Mouse (Mus musculus) midbrain, embryonic 14.5 days (tissue): ENCODE measurements around the gene Eml3. TPM values are rescaled to one million over a fixed set of nuclear protein-coding genes. Genes with fewer than 3 reads are reported as not detected.

ENCODE experiments used
- ATAC-seq: fragments of 200-750 bp; cut with Nextera tagmentation; 2 replicates; pipeline ENCODE4 v1.8.0; 2017; ENCODE audit warnings: moderate number of reproducible peaks, moderate library complexity; ENCODE audit not compliant: low FRiP score, low TSS enrichment
- DNase-seq: peaks from one replicate; pipeline ENCODE4 v3.0.0-alpha.2; 2015
- H3K27ac ChIP-seq: fragments of 300-500 bp; sonication (generic); replicated peaks from 2 replicates; pipeline ENCODE4 v1.5.1; 2014; ENCODE audit warnings: mild to moderate bottlenecking, low read depth, low read length, moderate library complexity
- H3K27me3 ChIP-seq: fragments of 300-500 bp; sonication (generic); 2 replicates; pipeline ENCODE4 v1.6.1; 2014; ENCODE audit warnings: low read length, control low read depth, mixed read lengths; ENCODE audit not compliant: control insufficient read depth, insufficient read depth
- H3K36me3 ChIP-seq: fragments of 300-500 bp; sonication (generic); 2 replicates; pipeline ENCODE4 v1.6.1; 2014; ENCODE audit warnings: low read length, control low read depth; ENCODE audit not compliant: control insufficient read depth, insufficient read depth
- H3K4me1 ChIP-seq: fragments of 300-500 bp; sonication (generic); 2 replicates; pipeline ENCODE4 v1.6.1; 2014; ENCODE audit warnings: mild to moderate bottlenecking, antibody characterized with exemption, low read length, control low read depth; ENCODE audit not compliant: control insufficient read depth, insufficient read depth
- H3K4me2 ChIP-seq: fragments of 300-500 bp; sonication (generic); 2 replicates; pipeline ENCODE4 v1.6.1; 2014; ENCODE audit warnings: mild to moderate bottlenecking, low read length, moderate library complexity
- H3K4me3 ChIP-seq: fragments of 300-500 bp; sonication (generic); replicated peaks from 2 replicates; pipeline ENCODE4 v1.5.1; 2014; ENCODE audit warnings: low read depth, low read length
- H3K9ac ChIP-seq: fragments of 300-500 bp; sonication (generic); replicated peaks from 2 replicates; pipeline ENCODE4 v1.6.1; 2014; ENCODE audit warnings: mild to moderate bottlenecking, low read length, moderate library complexity
- H3K9me3 ChIP-seq: fragments of 300-500 bp; sonication (generic); 2 replicates; pipeline ENCODE4 v1.6.1; 2016; ENCODE audit warnings: low read length, control low read depth, mixed read lengths; ENCODE audit not compliant: control insufficient read depth
- WGBS: fragments of 180-500 bp; shearing (Covaris S2); extraction: QIAGEN DNeasy Blood & Tissue Kit; methylation state at CpG from one replicate; pipeline ENCODE4 v1.1.7; 2014; 5-methylcytosine and 5-hydroxymethylcytosine counted together
- polyA plus RNA-seq: library from polyadenylated mRNA; unstranded; fragments of >200 nt; fragmentation: Nextera tagmentation; extraction: Ambion mirVana; gene quantifications from 2 replicates; pipeline ENCODE4 v1.2.1, GENCODE M21; 2014

Eml3 gene
- polyA plus RNA-seq, 1 experiment from 2014 or later = 5.5 TPM

- no peaks in the 10 kb centered on the region for H3K9me3 ChIP-seq
- peak within 1 kb of the TSS; percentile 87 for H3K27ac ChIP-seq
- H3K36me3 ChIP-seq = peaks cover 58% of the 10 kb centered on the region
- no peaks in the 10 kb centered on the region for H3K27me3 ChIP-seq
- peaks cover 11% of the 10 kb centered on the region for H3K4me1 ChIP-seq
- WGBS = 2% methylated on average over 46 of the region's 46 CpGs
- peak within 1 kb of the TSS; percentile 56 for H3K9ac ChIP-seq
- ATAC-seq (peak; percentile 94), DNase-seq (peak; percentile 98)
- H3K4me3 ChIP-seq = peak within 1 kb of the TSS; percentile 58
- H3K4me2 ChIP-seq = peak within 1 kb of the TSS; percentile 70
Observed at GRCm38 (mm10) chr19:8953135-8954039, 24.0 kb downstream of the Eml3 start, which contains the start of gene Tut1. TSS of gene Tut1 (plus strand) at chr19:8953847.

DNA sequence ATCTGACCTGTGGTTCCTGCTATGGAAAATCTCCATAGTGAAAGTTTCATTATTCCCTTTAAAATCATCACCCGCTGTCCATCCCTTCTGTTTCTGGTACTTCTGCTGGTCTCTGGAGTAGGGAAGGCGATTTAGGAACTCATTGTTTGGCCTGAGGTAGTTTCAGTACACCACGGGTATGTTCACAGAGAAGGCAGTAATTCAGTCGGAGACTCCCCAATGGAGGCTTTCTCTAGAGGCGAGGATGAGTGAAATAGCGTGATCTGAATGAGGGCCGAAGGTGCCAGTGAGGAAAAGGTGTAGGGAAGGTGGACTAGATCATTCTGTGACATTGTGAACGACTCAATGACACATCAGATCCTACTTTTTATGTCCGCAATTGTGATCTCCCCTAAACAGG, 24.8 kb downstream of the Eml3 start:
- peak overlapping the region; percentile 70 for H3K4me2 ChIP-seq
- peak overlapping the region; percentile 50; the same call in 1 of the 2 replicates for H3K27ac ChIP-seq
- ATAC-seq (no peak), DNase-seq (no peak)
- peaks cover 11% of the 10 kb centered on the region for H3K4me1 ChIP-seq
- peaks cover 58% of the 10 kb centered on the region for H3K36me3 ChIP-seq
- 9% methylated on average over 9 of the region's 9 CpGs for WGBS
- peak overlapping the region; percentile 56 for H3K9ac ChIP-seq
- no peaks in the 10 kb centered on the region for H3K9me3 ChIP-seq
- peak overlapping the region; percentile 58 for H3K4me3 ChIP-seq
- H3K27me3 ChIP-seq = no peaks in the 10 kb centered on the region

DNA sequence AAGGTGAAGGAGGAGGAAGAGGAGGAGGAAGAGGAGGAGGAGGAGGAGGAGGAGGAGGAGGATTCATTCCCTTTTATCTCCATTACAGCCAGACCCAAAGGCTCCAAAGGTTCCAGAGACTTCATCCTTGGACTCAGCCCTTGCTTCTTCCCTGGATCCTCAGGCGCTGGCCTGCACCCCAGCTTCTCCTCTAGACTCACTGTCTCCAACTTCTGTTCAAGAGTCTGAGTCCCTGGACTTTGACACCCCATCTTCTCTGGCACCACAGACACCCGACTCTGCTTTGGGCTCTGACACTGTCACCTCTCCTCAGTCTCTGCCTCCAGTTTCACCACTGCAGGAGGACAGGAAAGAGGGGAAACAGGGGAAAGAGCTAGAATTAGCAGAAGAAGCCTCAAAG, 32.9 kb downstream of the Eml3 start:
- Histone ChIP-seq H3K27me3 (no peaks in the 10 kb centered on the region), H3K36me3 (peaks cover 84% of the 10 kb centered on the region)
- WGBS = 87% methylated on average over 2 of the region's 2 CpGs

DNA sequence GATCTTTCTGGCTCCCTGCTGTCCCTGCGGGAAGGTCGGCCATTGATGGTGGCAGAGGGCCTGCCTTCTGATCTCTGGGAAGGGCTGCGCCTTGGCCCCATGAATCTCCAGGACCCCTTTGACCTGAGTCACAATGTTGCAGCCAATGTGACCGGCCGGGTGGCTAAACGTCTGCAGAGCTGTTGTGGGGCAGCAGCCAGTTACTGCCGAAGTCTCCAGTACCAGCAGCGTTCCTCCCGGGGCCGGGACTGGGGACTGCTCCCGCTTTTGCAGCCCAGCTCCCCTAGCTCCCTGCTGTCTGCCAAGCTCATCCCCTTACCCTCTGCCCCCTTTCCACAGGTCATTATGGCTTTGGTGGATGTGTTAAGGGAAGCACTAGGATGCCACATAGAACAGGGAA, 35.7 kb downstream of the Eml3 start:
- Histone ChIP-seq H3K4me3 (no peak overlapping the region), H3K9me3 (no peaks in the 10 kb centered on the region), H3K27ac (no peak overlapping the region), H3K27me3 (no peaks in the 10 kb centered on the region), H3K4me2 (no peak overlapping the region), H3K4me1 (peaks cover 11% of the 10 kb centered on the region), H3K9ac (no peak overlapping the region), H3K36me3 (peaks cover 79% of the 10 kb centered on the region)
- DNase-seq (no peak), ATAC-seq (no peak)
- WGBS = 91% methylated on average over 11 of the region's 11 CpGs

More for the DNA sequence above, 32.9 kb downstream of the Eml3 start:
- H3K4me2 ChIP-seq = no peak overlapping the region
- no peaks in the 10 kb centered on the region for H3K4me1 ChIP-seq
- H3K9ac ChIP-seq = no peak overlapping the region
- DNase-seq (no peak), ATAC-seq (no peak)
- no peaks in the 10 kb centered on the region for H3K9me3 ChIP-seq
- no peak overlapping the region for H3K27ac ChIP-seq
- no peak overlapping the region for H3K4me3 ChIP-seq

DNA sequence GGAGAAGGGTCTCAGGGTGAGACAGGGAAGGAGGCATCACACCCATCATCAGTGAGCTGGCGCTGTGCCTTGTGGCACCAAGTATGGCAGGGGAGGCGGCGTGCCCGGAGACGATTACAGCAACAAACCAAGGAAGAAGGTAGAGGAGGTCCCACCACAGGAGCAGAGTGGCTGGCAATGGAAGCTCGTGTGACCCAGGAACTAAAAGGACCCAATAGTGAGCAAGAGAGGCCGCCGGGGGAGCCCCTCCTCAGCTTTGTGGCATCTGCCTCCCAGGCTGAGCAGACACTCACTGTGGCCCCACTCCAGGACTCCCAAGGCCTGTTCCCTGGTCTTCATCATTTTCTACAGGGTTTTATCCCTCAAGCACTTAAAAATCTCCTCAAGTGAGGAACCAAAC, 36.4 kb downstream of the Eml3 start:
- Histone ChIP-seq H3K4me3 (no peak overlapping the region), H3K9me3 (no peaks in the 10 kb centered on the region), H3K36me3 (peaks cover 79% of the 10 kb centered on the region), H3K4me2 (peak overlapping the region; percentile 57), H3K27ac (no peak overlapping the region), H3K9ac (no peak overlapping the region), H3K4me1 (peaks cover 11% of the 10 kb centered on the region), H3K27me3 (no peaks in the 10 kb centered on the region)
- ATAC-seq (no peak), DNase-seq (no peak)
- WGBS = 85% methylated on average over 8 of the region's 8 CpGs

GRCm38 (mm10) chr19:8966198-8966589, 36.8 kb downstream of the Eml3 start:
- H3K4me1 ChIP-seq = peaks cover 11% of the 10 kb centered on the region
- H3K9me3 ChIP-seq = no peaks in the 10 kb centered on the region
- peak overlapping the region; percentile 77 for H3K4me3 ChIP-seq
- 43% methylated on average over 5 of the region's 5 CpGs for WGBS
- H3K27ac ChIP-seq = peak overlapping the region; percentile 80
- H3K36me3 ChIP-seq = peaks cover 79% of the 10 kb centered on the region
- H3K4me2 ChIP-seq = peak overlapping the region; percentile 57
- ATAC-seq (no peak), DNase-seq (no peak)
- no peaks in the 10 kb centered on the region for H3K27me3 ChIP-seq
- peak overlapping the region; percentile 51 for H3K9ac ChIP-seq

DNA sequence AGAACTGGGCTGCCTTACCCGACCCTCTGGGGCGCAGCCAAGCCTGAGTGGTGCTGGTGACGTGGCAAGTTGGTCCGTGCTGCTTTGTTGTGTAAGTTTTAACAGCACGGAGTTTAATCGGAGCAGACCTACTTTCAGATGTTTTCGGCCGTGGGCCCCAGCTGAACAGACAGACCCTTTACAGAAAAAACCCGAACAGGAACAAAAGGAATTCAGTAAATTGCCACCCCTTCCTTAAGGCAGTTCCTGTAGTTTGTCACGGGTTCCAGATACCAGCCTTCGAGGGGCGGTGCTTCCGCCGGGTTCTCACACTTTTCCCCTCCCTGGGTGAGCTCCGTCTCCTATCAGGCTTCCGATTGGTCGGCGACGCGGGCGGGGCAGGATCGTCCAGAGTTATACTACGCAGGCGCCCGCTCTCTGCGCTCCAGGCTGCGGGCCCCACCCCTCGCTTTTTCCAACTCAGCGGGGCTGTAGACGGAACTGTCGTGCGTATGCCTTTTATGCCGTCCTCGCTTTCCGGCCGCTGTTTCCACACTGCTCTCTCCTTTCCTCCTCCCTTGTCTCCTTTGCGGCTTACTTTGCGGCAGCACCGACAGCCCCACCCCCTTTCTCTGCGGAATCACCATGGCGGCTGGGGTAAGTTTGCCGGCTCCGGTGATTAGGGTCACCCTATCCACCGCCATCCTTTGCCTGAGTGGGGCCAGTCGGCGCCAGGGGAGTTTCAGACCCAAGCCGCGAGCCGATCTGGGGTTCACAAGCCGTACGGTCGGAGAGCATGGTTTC, 37.4 kb downstream of the Eml3 start, which contains the start of gene Eef1g:
Eef1g (plus strand) TSS at position 452 of the 783 bp plus-strand sequence.
- peak within 1 kb of the TSS; percentile 96 for H3K4me2 ChIP-seq
- WGBS = 1% methylated on average over 52 of the region's 52 CpGs
- peak within 1 kb of the TSS; percentile 80 for H3K27ac ChIP-seq
- peak within 1 kb of the TSS; percentile 77 for H3K4me3 ChIP-seq
- peaks cover 11% of the 10 kb centered on the region for H3K4me1 ChIP-seq
- no peaks in the 10 kb centered on the region for H3K27me3 ChIP-seq
- H3K9me3 ChIP-seq = no peaks in the 10 kb centered on the region
- H3K36me3 ChIP-seq = peaks cover 79% of the 10 kb centered on the region
- peak within 1 kb of the TSS; percentile 85 for H3K9ac ChIP-seq
- peak; percentile 99 for ATAC-seq
- peak; percentile 99 for DNase-seq

DNA sequence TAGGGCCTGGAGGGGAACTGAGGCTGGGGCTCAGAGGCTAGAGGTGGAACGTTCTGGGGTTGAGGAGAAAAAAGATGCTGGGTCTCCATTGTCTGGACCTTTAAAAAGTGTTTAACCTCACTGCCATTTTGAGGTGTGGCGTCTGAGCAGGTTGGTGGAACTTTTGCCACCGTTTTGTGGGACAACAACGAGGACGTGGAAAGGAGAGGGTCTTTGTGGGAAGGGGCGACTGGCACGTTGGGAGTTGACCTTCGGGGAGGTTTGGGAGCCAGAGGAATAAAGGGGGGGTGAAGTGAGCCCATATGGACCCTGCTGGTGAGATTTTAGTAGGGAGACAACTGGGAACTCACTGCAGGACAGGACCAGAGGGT, 38.0 kb downstream of the Eml3 start:
- H3K4me2 ChIP-seq = peak overlapping the region; percentile 96
- no peak for DNase-seq
- ATAC-seq = 0 out of 2 replicates have a peak, but pooled peaks have one; percentile 1
- no peaks in the 10 kb centered on the region for H3K9me3 ChIP-seq
- WGBS = under 1% methylated on average over 8 of the region's 8 CpGs
- peaks cover 79% of the 10 kb centered on the region for H3K36me3 ChIP-seq
- H3K27me3 ChIP-seq = no peaks in the 10 kb centered on the region
- peak overlapping the region; percentile 85 for H3K9ac ChIP-seq
- H3K4me3 ChIP-seq = peak overlapping the region; percentile 77
- H3K4me1 ChIP-seq = peaks cover 11% of the 10 kb centered on the region
- peak overlapping the region; percentile 75 for H3K27ac ChIP-seq
